Mouse (Mus musculus): ENCODE data around the gene Scd3.

DNA sequence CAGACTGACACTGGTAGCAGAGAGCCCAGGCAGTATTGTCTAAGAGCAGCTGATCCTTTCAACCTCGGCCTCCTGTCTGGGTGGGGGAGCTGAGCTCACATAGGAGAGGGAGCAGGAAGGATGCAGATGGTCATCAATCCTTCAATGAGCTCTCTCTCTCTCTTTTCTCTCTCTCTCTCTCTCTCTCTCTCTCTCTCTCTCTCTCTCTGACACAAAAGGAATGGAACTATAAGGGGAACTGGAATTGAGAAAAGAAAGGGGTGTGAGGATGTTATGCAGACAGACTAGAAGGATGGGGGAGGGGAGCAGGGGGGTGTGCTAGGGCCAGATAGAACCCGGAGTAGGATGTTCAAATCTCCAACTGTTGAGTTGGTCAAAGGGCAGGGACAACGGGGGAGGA, 10.7 kb upstream of the Scd3 start, which contains the start of gene Pkd2l1:
- TF ChIP-seq EP300 (IDR thresholded peaks at IDR 0.05) = no peak
- no peak for TF ChIP-seq CTCF (IDR thresholded peaks at IDR 0.05)
